Mouse (Mus musculus) left cerebral cortex, adult 18-20 months (tissue): ENCODE data around the gene Cnot10. TPM values are rescaled to one million over a fixed set of nuclear protein-coding genes. Genes with fewer than 3 reads are reported as not detected.

Source experiments
- DNase-seq, 2 experiments: peaks; one replicate each; pipeline ENCODE4 v3.0.0; 2021 to 2022; ENCODE audit warnings: low spot score in 2 of 2, mixed read lengths in 1 of 2
- total RNA-seq, 2 experiments: library from RNA; stranded (reverse); gene quantifications; 2 replicates each; pipeline ENCODE4 v1.2.3; 2021

Cnot10 gene
- total RNA-seq, 2 experiments from 2014 or later, result 45.2 to 45.3 TPM

DNA sequence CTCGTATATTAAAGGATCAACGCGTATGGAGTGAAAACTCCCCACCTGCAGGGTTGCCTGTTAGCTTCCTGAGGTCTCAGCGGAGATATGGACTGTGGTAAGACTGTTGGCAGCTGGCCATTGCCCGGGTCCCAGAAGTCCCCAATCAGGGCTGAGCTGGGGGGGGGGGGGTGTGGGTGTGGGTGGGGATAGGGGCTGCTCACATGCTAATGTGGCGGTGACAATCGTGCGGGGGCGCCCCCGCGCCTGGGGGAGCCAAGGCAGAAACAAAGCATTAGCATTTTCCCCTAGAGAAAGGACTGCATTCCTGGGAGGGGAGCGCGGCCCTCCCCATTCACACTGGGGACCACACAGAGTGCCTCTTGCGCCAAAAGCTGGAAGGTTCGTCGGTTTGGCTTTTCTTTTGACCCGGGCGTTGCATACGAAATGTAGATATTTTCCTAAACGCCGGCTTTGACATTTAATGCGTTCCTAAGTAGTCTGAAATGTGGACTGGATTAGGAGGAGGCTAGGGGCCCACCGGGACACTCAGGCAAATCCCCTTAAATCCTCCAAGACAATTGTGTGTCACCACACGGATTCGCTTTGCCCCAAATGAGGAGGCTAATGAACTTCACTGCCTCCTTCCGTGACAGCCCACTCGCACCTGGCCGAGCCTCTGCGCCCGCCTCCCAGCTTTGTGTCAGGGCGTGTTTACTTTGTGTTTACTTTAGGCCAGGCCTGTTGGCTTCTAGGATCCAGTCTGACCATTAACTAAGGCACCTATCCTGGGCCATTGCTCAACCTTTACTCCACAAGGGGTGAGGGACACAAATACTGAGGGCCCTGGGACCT is 55.6 kb downstream of the Cnot10 start:
- no peak for DNase-seq

DNA sequence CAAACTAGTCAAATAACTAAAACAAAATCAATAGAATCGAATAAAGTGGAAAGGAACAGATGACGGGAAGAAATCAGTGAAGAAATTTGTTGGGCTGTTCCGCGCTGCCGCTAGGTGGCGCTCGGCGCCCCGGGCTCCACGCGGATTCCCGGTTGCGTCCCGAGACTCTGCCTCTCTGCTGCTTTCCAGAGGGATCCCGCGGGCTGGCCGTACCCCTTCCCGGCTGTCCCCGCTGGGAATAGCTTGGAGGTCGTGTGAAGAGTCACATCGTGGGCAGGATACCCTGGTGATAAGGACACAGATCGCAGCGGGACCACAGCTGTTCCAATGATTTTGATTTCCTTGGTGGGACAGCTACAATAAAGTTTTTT is 56.2 kb downstream of the Cnot10 start:
- DNase-seq, result peak; percentile 49 to 57

DNA sequence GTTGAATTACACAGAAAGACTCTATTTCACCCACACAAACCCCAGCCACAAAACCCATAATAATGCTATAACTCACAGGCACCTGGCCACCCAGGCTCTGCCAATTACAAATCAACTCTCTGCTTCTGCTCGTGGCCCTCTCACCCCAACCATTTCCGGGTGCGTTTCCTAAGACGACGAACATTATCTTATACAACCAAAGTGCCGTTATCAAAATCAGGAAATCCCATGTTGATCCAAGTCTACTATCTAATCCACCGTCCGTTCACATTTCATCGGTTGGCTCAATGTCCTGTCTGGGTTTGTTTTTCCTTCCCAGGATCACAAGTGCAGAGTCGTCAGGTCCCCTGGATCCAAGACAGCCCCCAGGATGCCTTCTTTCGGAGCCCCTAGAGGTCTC is 61.3 kb downstream of the Cnot10 start:
- no peak for DNase-seq

- DNase-seq, result no peak
Observed at GRCm38 (mm10) chr9:114576001-114576400, 64.0 kb downstream of the Cnot10 start.

GRCm38 (mm10) chr9:114573528-114573927 is 66.5 kb downstream of the Cnot10 start:
- no peak for DNase-seq

- no peak for DNase-seq
Observed at GRCm38 (mm10) chr9:114568682-114569474, 71.1 kb downstream of the Cnot10 start.

GRCm38 (mm10) chr9:114564667-114565066 is 75.3 kb downstream of the Cnot10 start:
- no peak for DNase-seq

- peak; percentile 9 to 43 for DNase-seq
Observed at GRCm38 (mm10) chr9:114563761-114564606, 76.0 kb downstream of the Cnot10 start, which contains the start of gene Trim71. Trim71 (minus strand) TSS chr9:114564369.

GRCm38 (mm10) chr9:114562919-114563751 is 76.8 kb downstream of the Cnot10 start:
- peak in 1 of 2 experiments; percentile 15 for DNase-seq

GRCm38 (mm10) chr9:114562031-114562918 is 77.7 kb downstream of the Cnot10 start:
- DNase-seq, result no peak

DNA sequence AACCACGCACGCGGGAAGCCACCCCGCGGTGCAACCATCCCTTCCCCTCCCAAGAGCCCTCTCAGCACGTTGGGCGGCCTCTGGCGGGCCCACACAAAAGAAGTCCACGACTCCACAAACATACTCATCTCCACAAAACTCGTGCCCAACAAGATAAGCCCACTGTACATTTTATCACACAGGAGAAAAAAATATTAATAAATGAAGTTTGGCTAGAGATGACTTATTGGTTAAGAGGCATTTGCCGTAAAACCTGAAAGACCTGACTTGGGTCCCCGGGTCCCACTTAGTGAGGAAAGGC is 78.4 kb downstream of the Cnot10 start:
- DNase-seq, result no peak

GRCm38 (mm10) chr9:114560771-114561670 is 79.0 kb downstream of the Cnot10 start:
- no peak for DNase-seq

DNA sequence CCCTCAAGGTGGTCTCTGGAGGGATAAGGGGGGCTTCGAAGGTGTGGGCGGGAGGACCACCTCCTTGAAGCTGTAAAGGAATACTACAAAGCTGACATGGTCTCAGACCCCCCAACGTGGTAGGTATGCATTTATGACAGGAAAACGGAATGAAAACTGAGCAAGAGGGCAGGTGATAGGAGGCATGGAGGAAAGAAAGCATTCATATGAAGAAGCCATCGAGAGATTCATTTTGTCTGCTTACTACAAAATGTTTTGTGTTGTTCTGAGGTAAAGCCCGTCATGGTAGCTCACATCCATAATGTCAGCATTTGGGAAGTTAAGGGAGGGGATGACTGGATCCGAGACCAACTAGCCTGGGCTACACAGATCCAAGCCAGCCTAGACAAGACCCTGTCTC is 79.8 kb downstream of the Cnot10 start:
- no peak for DNase-seq

DNA sequence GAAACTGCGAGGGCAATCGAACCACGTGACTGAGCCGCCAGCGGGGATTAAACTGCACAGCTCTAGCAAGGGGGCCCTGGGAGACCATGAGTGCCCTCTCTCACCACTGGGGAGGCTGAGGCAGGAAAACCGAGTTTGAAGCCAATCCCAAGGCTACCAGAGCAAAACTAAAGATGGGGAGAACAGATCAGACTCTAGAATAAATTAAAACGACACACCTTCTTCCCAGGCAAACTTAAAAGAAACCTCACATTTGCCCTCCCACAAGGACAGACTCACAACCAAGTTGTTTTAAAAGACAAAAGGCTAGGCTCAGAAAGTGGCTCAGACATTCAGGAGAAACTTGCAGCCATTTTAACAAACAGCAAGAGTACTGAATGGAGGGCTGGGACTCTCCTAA is 82.9 kb downstream of the Cnot10 start:
- no peak for DNase-seq

DNA sequence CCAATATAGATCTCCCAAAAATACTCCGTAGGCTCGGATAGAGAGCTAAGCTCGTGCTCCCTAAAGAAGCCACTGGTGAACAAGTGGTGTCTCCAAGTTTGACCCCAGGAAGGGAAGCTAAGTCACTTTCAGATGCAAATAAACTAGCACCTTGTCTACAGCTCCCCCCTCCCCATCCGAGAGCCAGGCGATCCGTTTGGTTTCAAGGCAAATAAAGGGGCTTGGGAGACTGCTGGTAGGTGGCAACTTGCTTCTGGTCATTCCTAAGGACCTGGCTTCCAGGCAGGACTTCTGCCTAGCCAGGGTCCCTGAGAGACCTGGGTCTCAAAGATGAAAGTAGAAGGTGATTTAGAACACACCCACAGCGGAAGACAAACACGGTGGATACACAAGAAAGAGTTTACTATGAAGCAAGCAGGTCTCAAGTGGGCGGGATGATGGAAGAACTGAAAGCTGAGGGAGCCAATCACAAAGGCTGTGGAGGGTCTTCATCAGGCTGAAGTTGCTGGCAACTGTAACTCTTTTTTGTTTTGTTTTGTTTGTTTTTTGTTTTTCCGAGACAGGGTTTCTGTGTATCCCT is 83.6 kb downstream of the Cnot10 start:
- DNase-seq, result no peak

DNA sequence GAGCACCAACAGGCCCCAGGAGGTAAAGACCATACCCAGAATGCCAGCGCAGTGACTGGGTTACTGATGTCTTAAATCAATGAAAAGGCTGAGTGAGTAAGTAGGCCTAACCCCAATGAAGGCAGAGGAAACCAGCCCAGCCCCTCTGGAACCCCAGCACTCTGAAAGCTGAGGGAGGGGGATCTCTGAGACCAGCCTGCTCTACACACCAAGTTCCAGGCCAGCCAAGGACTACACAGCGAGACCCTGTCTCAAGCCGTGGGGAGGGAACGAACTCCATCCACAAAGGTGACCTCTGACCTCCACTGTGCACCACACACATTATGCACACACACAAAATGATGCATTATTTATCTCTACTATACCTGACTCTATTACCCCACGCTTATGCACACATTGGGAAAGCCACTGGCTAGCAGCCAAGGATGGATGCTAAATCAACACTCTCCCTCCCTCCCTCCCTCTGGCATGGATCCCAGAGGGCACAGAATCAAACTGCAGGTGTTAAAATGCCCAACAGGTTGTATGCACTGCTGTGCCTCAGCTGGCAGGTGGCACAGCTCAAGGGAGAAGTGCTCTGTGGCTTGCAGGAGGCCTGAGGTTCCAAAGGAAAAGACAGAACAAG is 85.5 kb downstream of the Cnot10 start:
- DNase-seq, result no peak

DNA sequence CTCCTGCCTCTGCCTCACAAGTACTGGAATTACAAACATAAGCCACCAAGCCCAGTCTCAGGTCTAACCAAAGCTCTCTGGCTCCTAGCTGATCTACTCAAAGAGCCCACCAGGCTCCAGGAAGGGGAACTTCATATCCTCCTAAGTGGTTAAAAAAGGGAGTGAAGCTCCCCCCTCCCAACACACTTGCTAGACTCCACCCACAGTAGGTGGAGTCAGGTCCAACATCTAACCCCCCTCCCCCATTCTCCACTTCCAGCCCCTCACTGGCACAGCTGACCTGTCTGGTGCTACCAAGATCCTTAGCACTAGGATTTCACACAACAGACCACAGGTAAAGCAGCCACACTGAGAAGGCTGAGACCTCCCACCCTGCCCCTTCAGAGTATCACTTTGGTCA is 86.2 kb downstream of the Cnot10 start:
- DNase-seq, result no peak

DNA sequence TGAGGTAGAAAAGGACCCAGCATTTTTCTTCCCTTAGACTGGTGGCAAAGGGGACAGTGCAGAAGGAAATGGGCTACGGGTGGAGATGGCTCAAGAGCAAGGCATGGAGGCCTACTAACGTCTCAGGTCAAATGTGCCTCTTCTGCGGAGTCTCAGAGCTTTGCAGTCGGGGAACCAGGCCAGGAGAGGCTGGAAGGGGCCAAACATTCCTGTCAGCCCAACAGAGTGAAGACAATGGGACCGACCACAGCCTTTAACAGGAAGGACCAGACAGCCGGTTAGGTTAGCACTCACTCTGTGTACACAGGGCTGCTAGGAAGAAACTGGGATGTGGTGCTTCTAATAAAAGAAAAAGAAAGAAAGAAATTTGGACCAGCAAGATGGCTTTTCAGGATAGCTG is 90.0 kb downstream of the Cnot10 start:
- DNase-seq, result no peak
